Mouse (Mus musculus) forelimb bud, embryonic 11.5 days (tissue): ENCODE measurements at regions not wholly inside any gene's neighbourhood (a gene's known extent, or its start where the extent isn't known, plus 50 kb on each side); places are given as distances from the start of the nearest gene placed in this dataset.
A peak's percentile ranks its signal among the peaks of the same experiment; 100 is the strongest.

Experiments used
- DNase-seq: peaks from one replicate; pipeline ENCODE4 v3.0.0-alpha.2; 2012; ENCODE audit warnings: low read depth, low spot score

DNA sequence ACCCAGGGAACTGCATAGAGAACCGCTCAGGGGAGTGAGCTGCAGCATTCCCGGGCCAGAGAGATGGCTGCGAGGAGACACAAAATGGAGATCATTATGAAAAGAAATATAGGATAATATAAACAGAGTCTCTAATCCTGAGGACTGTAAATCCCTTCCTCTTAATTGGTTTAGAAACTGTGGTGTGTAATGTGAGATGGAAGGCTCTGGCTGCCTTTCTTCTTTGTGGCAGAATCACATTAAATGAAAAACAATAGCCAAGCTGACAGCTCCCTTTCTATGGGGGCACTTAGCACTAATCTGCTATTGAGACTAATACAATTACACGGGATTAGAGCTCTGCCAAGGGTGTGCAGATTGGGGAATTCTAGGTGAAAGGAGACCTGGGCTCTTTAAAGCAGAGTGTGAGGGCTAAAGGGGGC lies 288.0 kb downstream of the Icos start:
- peak; percentile 6 for DNase-seq

GRCm38 (mm10) chr1:61273843-61274242 lies 296.1 kb downstream of the Icos start:
- no peak for DNase-seq

- no peak for DNase-seq
Observed at GRCm38 (mm10) chr1:61274244-61274643, 296.5 kb downstream of the Icos start.

GRCm38 (mm10) chr1:61277170-61277710 lies 299.5 kb downstream of the Icos start:
- no peak for DNase-seq

- no peak for DNase-seq
Observed at GRCm38 (mm10) chr1:61288185-61288584, 310.5 kb downstream of the Icos start.

- no peak for DNase-seq
Observed at GRCm38 (mm10) chr1:61288946-61289345, 311.2 kb downstream of the Icos start.

- DNase-seq, result no peak
Observed at GRCm38 (mm10) chr1:61289552-61289951, 311.8 kb downstream of the Icos start.

- no peak for DNase-seq
Observed at GRCm38 (mm10) chr1:61293106-61293505, 315.4 kb downstream of the Icos start.

GRCm38 (mm10) chr1:61295219-61295618 lies 317.5 kb downstream of the Icos start:
- peak; percentile 59 for DNase-seq

GRCm38 (mm10) chr1:61296831-61297230 lies 319.1 kb downstream of the Icos start:
- no peak for DNase-seq

- DNase-seq, result no peak
Observed at GRCm38 (mm10) chr1:61297361-61297760, 319.6 kb downstream of the Icos start.

- DNase-seq, result peak; percentile 90
Observed at GRCm38 (mm10) chr1:61298064-61298463, 320.3 kb downstream of the Icos start.

DNA sequence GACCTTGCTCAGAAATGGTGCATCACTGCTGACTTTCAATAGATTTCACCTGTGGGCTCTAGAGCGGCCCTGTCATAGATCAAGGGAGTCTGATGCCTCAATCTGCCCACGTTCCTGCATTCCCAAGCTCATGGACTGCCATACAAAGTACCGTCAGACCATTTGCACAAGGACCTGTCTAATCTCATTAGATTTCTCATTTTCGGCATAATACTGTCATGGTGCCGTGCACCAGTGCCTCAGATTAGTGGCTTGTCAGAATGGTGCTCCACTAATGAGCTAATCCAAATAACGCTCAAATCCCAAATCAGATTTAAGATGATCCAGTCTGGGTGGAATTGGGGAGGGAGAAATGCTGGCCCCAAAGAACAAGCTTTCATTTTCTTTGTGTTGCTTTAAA lies 321.1 kb downstream of the Icos start:
- DNase-seq, result no peak

GRCm38 (mm10) chr1:61300491-61300890 lies 322.8 kb downstream of the Icos start:
- DNase-seq, result no peak

GRCm38 (mm10) chr1:61301041-61302030 lies 323.6 kb downstream of the Icos start:
- DNase-seq, result peak; percentile 66

DNA sequence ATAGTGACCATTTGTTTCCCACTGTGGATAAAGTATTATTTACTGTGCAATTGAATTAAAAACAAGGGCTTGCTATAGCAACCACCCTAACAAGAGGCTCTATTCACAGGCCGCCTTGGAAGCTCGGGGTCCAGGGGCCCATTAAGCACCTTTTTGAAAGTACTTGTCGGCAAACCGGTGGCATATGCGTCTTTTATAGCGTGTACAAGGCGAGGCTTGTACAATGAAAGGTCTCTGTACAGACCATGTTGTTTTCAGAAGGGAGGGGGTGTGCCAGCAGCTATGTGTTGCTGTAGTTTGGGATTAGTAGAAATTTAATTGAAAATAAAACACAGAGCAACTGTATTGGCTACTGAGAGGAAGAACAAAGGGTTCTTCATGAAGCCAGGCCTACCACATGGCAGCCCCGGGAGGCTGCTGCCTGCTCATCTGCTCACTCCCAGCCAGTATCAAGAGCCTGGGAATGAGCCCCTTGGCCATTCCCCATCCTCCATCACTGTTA lies 324.9 kb downstream of the Icos start:
- DNase-seq, result peak; percentile 59

DNA sequence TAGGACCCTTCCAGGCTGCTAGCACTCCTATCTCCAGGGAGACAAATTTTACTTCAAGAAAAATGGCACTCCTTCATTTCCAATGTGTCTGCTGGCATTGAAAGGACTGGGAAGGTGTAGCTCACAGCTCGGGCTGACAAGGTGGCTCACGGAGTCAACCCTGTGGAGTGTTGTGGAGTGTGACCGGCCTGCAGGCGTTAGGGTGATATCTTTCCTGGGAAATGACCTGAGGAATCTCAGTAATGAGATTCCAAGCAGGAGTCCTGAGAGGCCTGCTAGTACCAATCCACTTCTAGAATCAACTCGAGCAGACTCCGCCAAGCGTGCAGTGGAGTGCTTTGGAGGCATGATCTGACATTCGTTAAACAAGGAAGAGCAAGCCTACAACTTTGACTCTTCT lies 328.6 kb downstream of the Icos start:
- DNase-seq, result no peak

GRCm38 (mm10) chr1:61309563-61309962 lies 329.1 kb upstream of the Pard3b start:
- DNase-seq, result no peak

DNA sequence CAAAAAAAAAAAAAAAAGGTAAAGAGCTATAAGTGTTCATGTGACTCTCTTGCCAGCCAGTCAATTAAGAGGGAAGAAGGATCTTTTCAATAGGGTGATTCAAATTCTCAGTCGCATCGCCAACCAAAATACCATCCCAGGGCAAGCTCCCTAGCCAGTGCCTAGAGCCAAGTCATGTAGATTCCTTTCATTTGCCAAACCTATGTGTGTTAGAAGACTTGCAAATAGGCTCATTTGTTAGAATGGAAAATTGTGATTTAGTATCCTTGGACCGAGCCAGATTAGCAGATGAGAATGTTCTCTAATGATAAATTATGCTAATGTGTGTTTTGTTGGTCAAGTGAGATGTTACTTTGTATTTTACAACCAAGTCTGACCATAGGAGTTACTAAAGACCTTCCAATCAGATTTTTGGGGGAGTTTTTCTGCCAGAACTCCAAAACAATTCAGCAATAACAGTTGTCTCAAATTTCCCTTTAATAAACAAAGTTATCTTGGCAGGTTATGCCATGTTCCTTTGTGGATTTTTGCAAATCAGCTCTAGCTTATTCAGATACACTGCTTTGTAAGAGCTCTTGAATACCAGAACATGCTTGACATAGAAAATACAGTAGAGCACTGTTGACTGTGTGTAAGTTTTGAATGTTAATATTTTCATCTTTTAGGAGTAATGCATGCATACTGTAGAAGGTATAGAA lies 328.4 kb upstream of the Pard3b start:
- DNase-seq, result no peak

DNA sequence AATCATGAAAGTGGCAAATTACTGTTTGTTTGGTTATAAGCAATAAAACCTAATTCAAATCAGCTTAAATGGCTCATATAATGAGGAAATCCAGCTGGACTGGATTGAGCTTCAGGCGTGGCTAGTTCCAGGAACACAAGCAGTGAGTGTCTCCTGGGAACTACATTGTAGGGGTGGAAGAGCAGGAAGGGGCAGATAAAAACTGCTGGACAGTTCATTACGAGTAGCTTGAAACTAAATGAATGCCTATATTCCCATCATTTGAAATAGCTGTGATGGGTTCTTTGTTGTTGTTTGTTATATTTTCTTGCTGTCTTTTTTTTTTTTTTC lies 327.9 kb upstream of the Pard3b start:
- DNase-seq, result no peak

DNA sequence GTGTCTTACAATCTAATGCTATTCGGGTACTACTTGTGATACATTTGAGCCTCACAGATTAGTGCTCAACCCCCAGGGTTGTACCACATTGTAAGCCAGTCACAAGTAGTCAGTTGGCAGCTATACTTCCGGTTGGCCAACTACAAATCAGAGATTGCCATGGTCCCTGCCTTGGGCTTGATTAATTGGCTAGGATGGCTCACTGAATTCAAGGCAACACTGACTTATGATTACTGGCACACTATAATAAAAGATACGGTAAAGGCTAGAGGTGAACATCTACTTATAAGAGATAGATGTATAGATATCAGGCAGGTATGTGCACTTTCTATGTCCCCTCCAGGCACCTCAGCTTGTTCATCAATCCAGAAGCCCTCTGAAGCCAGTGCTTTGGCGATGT lies 325.4 kb upstream of the Pard3b start:
- no peak for DNase-seq

DNA sequence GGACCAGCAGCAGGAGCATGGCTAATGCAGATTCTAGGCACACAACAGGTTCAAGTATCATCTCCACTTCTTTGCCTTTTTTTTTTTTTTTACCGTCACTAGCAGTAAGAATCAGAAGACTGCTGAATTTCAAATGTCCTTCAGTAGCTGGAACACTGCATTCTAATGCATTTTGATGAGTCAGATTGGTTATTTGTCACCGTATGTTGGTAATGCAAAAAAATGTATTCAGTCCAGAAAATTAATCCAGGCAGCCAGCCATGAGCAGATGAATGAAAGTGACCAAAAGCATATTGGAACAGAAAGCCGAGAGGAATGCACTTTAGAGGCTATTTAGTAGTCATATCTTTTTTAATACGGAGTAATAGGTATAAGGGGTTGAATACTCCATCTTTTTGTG lies 322.4 kb upstream of the Pard3b start:
- no peak for DNase-seq
